Comparison of ENCODE assay signal across 10 mouse cellular contexts in genomic region chr7:18402527-18403237, GRCm38 (mm10). TPM values are rescaled to one million over a fixed set of nuclear protein-coding genes. Genes with fewer than 3 reads are reported as not detected.
A peak's percentile ranks its signal among the peaks of the same experiment; 100 is the strongest.
DNase-seq lines count a peak whose midpoint lies in the region; ATAC-seq and TF ChIP-seq lines count a peak whose summit lies in the region.
"Had no signal": no experiment of that assay in that cellular context is flagged by ENCODE, and none has a peak within 500 bp of the region (broad histone marks: within the 10 kb centered on the region; RNA-seq: fewer than 3 reads in every experiment).

No protein-coding gene starts in this region.

- DNase-seq in cerebellum, adult 8-10 months, result peak; percentile 7
- no peak for DNase-seq in cerebellum, adult 11 months
- peak; percentile 29 for DNase-seq in forebrain, embryonic 14.5 days (ENCODE audit: low spot score)
- peak; percentile 17 for DNase-seq in mesoderm, embryonic 11.5 days (ENCODE audit: low read depth, low spot score)
- DNase-seq in thymus, adult 2 months, result no peak
- DNase-seq in ovary, postnatal 36 days (ENCODE audit: low spot score), result no peak
- DNase-seq in urinary bladder, postnatal 4 days (ENCODE audit: low spot score in 2 of 2), result no peak

- no peak overlapping the region for H3K4me2 ChIP-seq in forebrain, embryonic 14.5 days (ENCODE audit: low read length)
- H3K4me2 ChIP-seq: limb, embryonic 13.5 days had no signal

- H3K27me3 ChIP-seq in ES-Bruce4 (ENCODE audit: control insufficient read depth, insufficient read depth, low read length, poor library complexity, severe bottlenecking), result no peaks in the 10 kb centered on the region
- no peaks in the 10 kb centered on the region for H3K27me3 ChIP-seq in forebrain, embryonic 14.5 days (replicated peaks; ENCODE audit: control insufficient read depth, insufficient read depth, low read length)
- no peaks in the 10 kb centered on the region for H3K27me3 ChIP-seq in thymus, adult 2 months (ENCODE audit: control insufficient read depth, insufficient read depth, low read length)
- H3K27me3 ChIP-seq: limb, embryonic 13.5 days had no signal

- no peak for TF ChIP-seq POLR2A in ES-Bruce4 (IDR thresholded peaks at IDR 0.05; ENCODE audit: insufficient read depth, low read length)
- TF ChIP-seq POLR2A in thymus, adult 2 months (IDR thresholded peaks at IDR 0.05; ENCODE audit: control insufficient read depth, extremely low read depth, insufficient read depth, low read length, poor library complexity), result no peak

- peaks cover 14% of the 10 kb centered on the region for H3K9me3 ChIP-seq in ES-Bruce4 (replicated peaks; ENCODE audit: control insufficient read depth, insufficient read depth, low read length, poor library complexity, severe bottlenecking)
- H3K9me3 ChIP-seq in forebrain, embryonic 14.5 days (replicated peaks; ENCODE audit: control insufficient read depth, low read length), result peaks cover 4% of the 10 kb centered on the region; the same call in 1 of the 2 replicates

- WGBS in forebrain, embryonic 14.5 days, result 23% methylated on average over 34 of the region's 35 CpGs
- 48% methylated on average over 30 of the region's 35 CpGs for WGBS in thymus, adult 2 months

- no peak for TF ChIP-seq EP300 in ES-Bruce4 (IDR thresholded peaks at IDR 0.05; ENCODE audit: insufficient read depth, low read depth, low read length)

- TF ChIP-seq CTCF in ES-Bruce4 (IDR thresholded peaks at IDR 0.05; ENCODE audit: low read depth, low read length), result no peak
- no peak for TF ChIP-seq CTCF in thymus, adult 2 months (IDR thresholded peaks at IDR 0.05; ENCODE audit: borderline replicate concordance, control insufficient read depth, extremely low read depth, insufficient read depth, low read length, poor library complexity)

- H3K36me3 ChIP-seq in ES-Bruce4 (ENCODE audit: control insufficient read depth, insufficient read depth, low read length, poor library complexity, severe bottlenecking), result no peaks in the 10 kb centered on the region
- H3K36me3 ChIP-seq in forebrain, embryonic 14.5 days (ENCODE audit: control insufficient read depth, insufficient read depth, low read length), result no peaks in the 10 kb centered on the region
- no peaks in the 10 kb centered on the region for H3K36me3 ChIP-seq in thymus, adult 2 months (ENCODE audit: control insufficient read depth, insufficient read depth, low read length)
- H3K36me3 ChIP-seq: limb, embryonic 13.5 days had no signal

- H3K4me1 ChIP-seq in ES-Bruce4 (ENCODE audit: control insufficient read depth, insufficient read depth, low read length), result no peaks in the 10 kb centered on the region
- H3K4me1 ChIP-seq in forebrain, embryonic 14.5 days (ENCODE audit: control insufficient read depth, insufficient read depth, low read length), result no peaks in the 10 kb centered on the region
- no peaks in the 10 kb centered on the region for H3K4me1 ChIP-seq in thymus, adult 2 months (replicated peaks; ENCODE audit: control insufficient read depth, insufficient read depth, low read length)
- H3K4me1 ChIP-seq: limb, embryonic 13.5 days had no signal

- H3K4me3 ChIP-seq in ES-Bruce4 (ENCODE audit: low read depth, low read length), result peak overlapping the region; percentile 46
- H3K4me3 ChIP-seq in forebrain, embryonic 14.5 days (ENCODE audit: low read depth, low read length), result peak overlapping the region; percentile 20
- no peak overlapping the region for H3K4me3 ChIP-seq in thymus, adult 2 months (ENCODE audit: control insufficient read depth, insufficient read depth, low read length)
- H3K4me3 ChIP-seq: limb, embryonic 13.5 days had no signal

- no peak overlapping the region for H3K9ac ChIP-seq in ES-Bruce4 (ENCODE audit: low read depth, poor library complexity, severe bottlenecking)
- H3K9ac ChIP-seq in forebrain, embryonic 14.5 days (ENCODE audit: low read length), result no peak overlapping the region
- H3K9ac ChIP-seq: limb, embryonic 13.5 days had no signal

- peak; percentile 79 for ATAC-seq in forebrain, embryonic 14.5 days

- no peak overlapping the region for H3K27ac ChIP-seq in ES-Bruce4 (ENCODE audit: insufficient read depth, low read length)
- H3K27ac ChIP-seq in forebrain, embryonic 14.5 days (ENCODE audit: low read depth, low read length), result no peak overlapping the region
- no peak overlapping the region for H3K27ac ChIP-seq in thymus, adult 2 months (ENCODE audit: control insufficient read depth, insufficient read depth, low read length)
- H3K27ac ChIP-seq: limb, embryonic 13.5 days had no signal

RNA-seq across cellular contexts. Expression of gene Psg28, which starts 29.2 kb away (rescaled TPM):
- polyA plus RNA-seq in ES-Bruce4 (2011; ENCODE audit: insufficient read depth, insufficient read length, low read depth, missing spikeins), result 0.47 and 1.1 TPM in 2 replicates
- not detected in 2 replicates for polyA plus RNA-seq in forebrain, embryonic 14.5 days (2014; fragmentation: Nextera tagmentation; extraction: Ambion mirVana)
- polyA plus RNA-seq in thymus, adult 2 months (2012; rRNA removed), result not detected in 2 replicates
- polyA plus RNA-seq: gonadal fat pad, adult 2 months; limb, embryonic 13.5 days had no signal

RNA-seq across cellular contexts. Expression of gene Psg18, which starts 47.9 kb away (rescaled TPM):
- 0.73 and 2.7 TPM in 2 replicates for polyA plus RNA-seq in ES-Bruce4 (2011; ENCODE audit: insufficient read depth, insufficient read length, low read depth, missing spikeins)
- polyA plus RNA-seq in forebrain, embryonic 14.5 days (2014; fragmentation: Nextera tagmentation; extraction: Ambion mirVana), result not detected in 2 replicates
- 0.24 TPM in 1 of 2 replicates, not detected in the other for polyA plus RNA-seq in thymus, adult 2 months (2012; rRNA removed)
- polyA plus RNA-seq: gonadal fat pad, adult 2 months; limb, embryonic 13.5 days had no signal

Comparison
In these comparisons a context has a peak if more than half of its experiments do, and no peak if none do; other contexts are left out.
1. DNase-seq: peak in cerebellum, adult 8-10 months (single experiment), forebrain, embryonic 14.5 days (single experiment) and mesoderm, embryonic 11.5 days (single experiment); none in cerebellum, adult 11 months (single experiment), thymus, adult 2 months (single experiment), ovary, postnatal 36 days (single experiment) and urinary bladder, postnatal 4 days (0 of 2).